8 mouse cellular contexts compared by ENCODE assay signal in the genomic region with DNA sequence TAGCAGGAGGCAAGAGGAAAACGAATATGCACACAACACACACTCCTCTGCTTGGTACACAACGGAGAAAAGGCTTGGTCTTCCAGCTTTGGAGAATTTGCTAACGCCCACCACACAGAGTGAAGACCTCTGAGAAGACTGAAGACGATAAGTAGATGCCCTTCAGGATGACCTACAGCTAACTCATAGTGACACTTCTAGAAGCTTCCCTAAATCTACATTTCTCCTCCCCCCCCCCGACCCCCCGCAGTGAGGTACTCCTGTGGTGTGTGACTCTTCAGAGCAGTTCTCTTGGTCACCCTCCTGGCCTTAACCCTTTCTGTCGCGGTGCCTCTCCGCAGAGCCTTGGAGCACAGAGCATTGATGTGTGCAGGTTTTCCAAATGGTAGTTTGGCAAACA. TPM values are rescaled to one million over a fixed set of nuclear protein-coding genes. Genes with fewer than 3 reads are reported as not detected.
DNase-seq lines count a peak whose midpoint lies in the region; ATAC-seq lines count a peak whose summit lies in the region.

No protein-coding gene starts in this region.

- H3K27me3 ChIP-seq in heart, embryonic 14.5 days (ENCODE audit: control insufficient read depth, insufficient read depth, low read length), result peaks cover 22% of the 10 kb centered on the region
- peaks cover 26% of the 10 kb centered on the region for H3K27me3 ChIP-seq in hindbrain, embryonic 14.5 days (ENCODE audit: control insufficient read depth, insufficient read depth, low read length)
- H3K27me3 ChIP-seq in midbrain, embryonic 13.5 days, result peaks cover 38% of the 10 kb centered on the region

- peak overlapping the region; percentile 99 for H3K4me2 ChIP-seq in heart, embryonic 14.5 days (ENCODE audit: low read length)
- H3K4me2 ChIP-seq in hindbrain, embryonic 14.5 days (replicated peaks), result peak overlapping the region; percentile 100
- peak overlapping the region; percentile 100 for H3K4me2 ChIP-seq in midbrain, embryonic 13.5 days (replicated peaks)

- no peak for DNase-seq in heart, postnatal 10 days
- DNase-seq in hindbrain, embryonic 14.5 days (ENCODE audit: low spot score), result no peak
- no peak for DNase-seq in testis, postnatal 10 days (ENCODE audit: low spot score)
- DNase-seq in cerebellum, adult 9-11 months, result no peak

- H3K4me1 ChIP-seq in heart, embryonic 14.5 days (ENCODE audit: control insufficient read depth in 2 of 2, insufficient read depth in 2 of 2, low read length in 2 of 2), result peaks cover 8 to 11% of the 10 kb centered on the region in 2 experiments; a peak in 3 of 4 replicates
- 0 out of 2 replicates have a peak, but pooled peaks cover 4% of the 10 kb centered on the region for H3K4me1 ChIP-seq in brown adipose tissue, adult 24 weeks (ENCODE audit: control insufficient read depth, insufficient read depth, insufficient read length, low read length)
- H3K4me1 ChIP-seq in hindbrain, embryonic 14.5 days (replicated peaks; ENCODE audit: control insufficient read depth, insufficient read depth, low read length), result peaks cover 12% of the 10 kb centered on the region
- peaks cover 15% of the 10 kb centered on the region for H3K4me1 ChIP-seq in midbrain, embryonic 13.5 days (replicated peaks)

- no peaks in the 10 kb centered on the region for H3K9me3 ChIP-seq in heart, embryonic 14.5 days (ENCODE audit: control insufficient read depth, low read length)
- no peaks in the 10 kb centered on the region for H3K9me3 ChIP-seq in hindbrain, embryonic 14.5 days (ENCODE audit: control insufficient read depth, low read length)
- no peaks in the 10 kb centered on the region for H3K9me3 ChIP-seq in midbrain, embryonic 13.5 days

- WGBS in heart, embryonic 14.5 days, result 33% methylated on average over 9 of the region's 9 CpGs
- 28% methylated on average over 9 of the region's 9 CpGs for WGBS in hindbrain, embryonic 14.5 days
- WGBS in midbrain, embryonic 13.5 days, result 34% methylated on average over 9 of the region's 9 CpGs

- H3K9ac ChIP-seq in heart, embryonic 14.5 days (ENCODE audit: low read length), result no peak overlapping the region
- H3K9ac ChIP-seq in hindbrain, embryonic 14.5 days, result no peak overlapping the region
- no peak overlapping the region; the same call in 1 of the 2 replicates for H3K9ac ChIP-seq in midbrain, embryonic 13.5 days (replicated peaks)

- peak overlapping the region; percentile 49 to 79; a peak in 3 of 4 replicates for H3K4me3 ChIP-seq in heart, embryonic 14.5 days (ENCODE audit: control insufficient read depth in 1 of 2, insufficient read depth in 1 of 2, low read depth in 1 of 2, low read length in 2 of 2)
- H3K4me3 ChIP-seq in brown adipose tissue, adult 24 weeks (ENCODE audit: insufficient read depth, low read depth, low read length), result peak overlapping the region; percentile 68; the same call in 1 of the 2 replicates
- peak overlapping the region; percentile 70 for H3K4me3 ChIP-seq in hindbrain, embryonic 14.5 days (replicated peaks; ENCODE audit: low read length)
- H3K4me3 ChIP-seq in midbrain, embryonic 13.5 days (replicated peaks), result peak overlapping the region; percentile 70; the same call in 1 of the 2 replicates

- ATAC-seq in heart, embryonic 14.5 days (ENCODE audit: insufficient number of reproducible peaks, insufficient read depth, low FRiP score, low read depth), result no peak
- no peak for ATAC-seq in hindbrain, embryonic 14.5 days (ENCODE audit: low FRiP score)
- no peak for ATAC-seq in midbrain, embryonic 13.5 days
- no peak for ATAC-seq in activated CD4-positive, CD25-positive, alpha-beta regulatory T cell, adult 4 months

- intact Hi-C loops in heart, postnatal 10 days (cut with DNase I), result loop anchor here (5.0 kb wide), 1 partner anchor 35 kb away; no protein-coding TSS in a partner anchor

- H3K27ac ChIP-seq in heart, embryonic 14.5 days (replicated peaks in 1 of 2; ENCODE audit: control insufficient read depth in 1 of 2, insufficient read depth in 1 of 2, low read depth in 2 of 2, low read length in 2 of 2), result no peak overlapping the region
- no peak overlapping the region for H3K27ac ChIP-seq in brown adipose tissue, adult 24 weeks (replicated peaks; ENCODE audit: low read depth, low read length)
- no peak overlapping the region for H3K27ac ChIP-seq in hindbrain, embryonic 14.5 days
- no peak overlapping the region for H3K27ac ChIP-seq in midbrain, embryonic 13.5 days

- H3K36me3 ChIP-seq in heart, embryonic 14.5 days (ENCODE audit: control insufficient read depth, insufficient read depth, low read length), result no peaks in the 10 kb centered on the region
- H3K36me3 ChIP-seq in hindbrain, embryonic 14.5 days (replicated peaks; ENCODE audit: control insufficient read depth, insufficient read depth), result no peaks in the 10 kb centered on the region
- no peaks in the 10 kb centered on the region for H3K36me3 ChIP-seq in midbrain, embryonic 13.5 days

RNA-seq across cellular contexts. Expression of a gene that starts 0.5 kb away (rescaled TPM):
- 1.7 and 2.2 TPM in 2 replicates for polyA plus RNA-seq in heart, embryonic 14.5 days (2014; fragmentation: Nextera tagmentation; extraction: Ambion mirVana)
- 1 to 10 TPM; 3.2 to 3.8 TPM for total RNA-seq in heart, postnatal 10 days (2021)
- 3.4 and 9.9 TPM in 2 replicates for polyA plus RNA-seq in brown adipose tissue, adult 24 weeks (2012; ENCODE audit: insufficient read depth, insufficient read length, missing spikeins)
- polyA plus RNA-seq in hindbrain, embryonic 14.5 days (2014; fragmentation: Nextera tagmentation; extraction: Ambion mirVana), result 1.1 and 1.5 TPM in 2 replicates
- 0.35 TPM in 2 replicates for polyA plus RNA-seq in midbrain, embryonic 13.5 days (2015; fragmentation: Nextera tagmentation; extraction: Ambion mirVana)
- polyA plus RNA-seq in activated CD4-positive, CD25-positive, alpha-beta regulatory T cell, adult 4 months (2017; shearing (Covaris generic)), result under 1 TPM; 0.45 to 0.65 TPM

RNA-seq across cellular contexts. Expression of a gene that starts 35.2 kb away (rescaled TPM):
- 0.50 and 0.67 TPM in 2 replicates for polyA plus RNA-seq in heart, embryonic 14.5 days (2014; fragmentation: Nextera tagmentation; extraction: Ambion mirVana)
- under 1 TPM; 0.57 to 0.93 TPM for total RNA-seq in heart, postnatal 10 days (2021)
- 3.0 and 4.3 TPM in 2 replicates for polyA plus RNA-seq in brown adipose tissue, adult 24 weeks (2012; ENCODE audit: insufficient read depth, insufficient read length, missing spikeins)
- polyA plus RNA-seq in hindbrain, embryonic 14.5 days (2014; fragmentation: Nextera tagmentation; extraction: Ambion mirVana), result 1.5 and 1.7 TPM in 2 replicates
- 2.6 and 3.1 TPM in 2 replicates for polyA plus RNA-seq in midbrain, embryonic 13.5 days (2015; fragmentation: Nextera tagmentation; extraction: Ambion mirVana)
- under 1 TPM; 0.31 to 0.75 TPM for polyA plus RNA-seq in activated CD4-positive, CD25-positive, alpha-beta regulatory T cell, adult 4 months (2017; shearing (Covaris generic))

RNA-seq across cellular contexts. Expression of a gene that starts 35.3 kb away (rescaled TPM):
- 4.9 TPM in 2 replicates for polyA plus RNA-seq in heart, embryonic 14.5 days (2014; fragmentation: Nextera tagmentation; extraction: Ambion mirVana)
- 1 to 10 TPM; 1.2 to 1.7 TPM for total RNA-seq in heart, postnatal 10 days (2021)
- 1.3 and 1.6 TPM in 2 replicates for polyA plus RNA-seq in brown adipose tissue, adult 24 weeks (2012; ENCODE audit: insufficient read depth, insufficient read length, missing spikeins)
- polyA plus RNA-seq in hindbrain, embryonic 14.5 days (2014; fragmentation: Nextera tagmentation; extraction: Ambion mirVana), result 5.1 and 5.4 TPM in 2 replicates
- 5.2 and 5.8 TPM in 2 replicates for polyA plus RNA-seq in midbrain, embryonic 13.5 days (2015; fragmentation: Nextera tagmentation; extraction: Ambion mirVana)
- 1 to 10 TPM; 5.8 to 6.6 TPM for polyA plus RNA-seq in activated CD4-positive, CD25-positive, alpha-beta regulatory T cell, adult 4 months (2017; shearing (Covaris generic))
